ENCODE assay signal across 8 mouse cellular contexts in the genomic region with DNA sequence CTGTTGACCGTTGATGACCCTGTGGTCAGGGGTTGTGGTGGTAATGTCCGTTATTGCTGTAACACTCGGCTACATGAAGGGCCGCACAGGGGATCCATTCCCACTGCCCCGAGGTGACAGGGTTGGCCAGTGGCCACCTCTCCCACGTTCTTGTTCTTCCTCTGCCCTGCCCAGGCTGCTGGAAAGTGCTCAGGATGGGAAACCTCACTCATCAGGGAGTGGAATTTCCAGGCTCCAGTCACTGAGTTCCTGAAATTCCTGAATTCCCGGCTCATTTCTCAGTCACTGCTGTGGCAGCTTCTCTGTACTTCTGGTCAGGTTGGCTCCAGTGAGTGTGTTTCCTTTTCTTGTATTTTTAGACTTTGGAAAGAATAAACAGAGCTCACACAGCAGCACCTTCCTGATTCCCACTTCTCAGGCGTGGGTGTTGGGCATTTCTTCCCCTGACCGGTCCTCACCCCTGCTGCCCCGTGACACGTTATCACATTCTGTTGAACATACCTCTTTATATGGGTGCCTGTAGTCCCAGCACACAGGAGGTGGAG. TPM values are rescaled to one million over a fixed set of nuclear protein-coding genes. Genes with fewer than 3 reads are reported as not detected.
DNase-seq lines count a peak whose midpoint lies in the region; ATAC-seq and TF ChIP-seq lines count a peak whose summit lies in the region.

No protein-coding gene starts in this region.

- peaks cover 5% of the 10 kb centered on the region; the same call in 1 of the 2 replicates for H3K4me1 ChIP-seq in liver, postnatal 0 days (ENCODE audit: insufficient read depth)
- H3K4me1 ChIP-seq in heart, embryonic 10.5 days = peaks cover 44% of the 10 kb centered on the region
- peaks cover 11% of the 10 kb centered on the region for H3K4me1 ChIP-seq in forebrain, embryonic 14.5 days (ENCODE audit: control insufficient read depth, insufficient read depth, low read length)
- H3K4me1 ChIP-seq in forebrain, embryonic 12.5 days = peaks cover 31% of the 10 kb centered on the region

- no peaks in the 10 kb centered on the region for H3K27me3 ChIP-seq in liver, postnatal 0 days (ENCODE audit: insufficient read depth, low read length)
- peaks cover 4% of the 10 kb centered on the region; the same call in 1 of the 2 replicates for H3K27me3 ChIP-seq in heart, embryonic 10.5 days (ENCODE audit: insufficient read depth, poor library complexity, severe bottlenecking)
- no peaks in the 10 kb centered on the region; the same call in 1 of the 2 replicates for H3K27me3 ChIP-seq in forebrain, embryonic 14.5 days (replicated peaks; ENCODE audit: control insufficient read depth, insufficient read depth, low read length)
- peaks cover 6% of the 10 kb centered on the region; the same call in 1 of the 2 replicates for H3K27me3 ChIP-seq in forebrain, embryonic 12.5 days

- H3K4me2 ChIP-seq in liver, postnatal 0 days (ENCODE audit: low read depth, low read length) = peak overlapping the region; percentile 16; the same call in 1 of the 2 replicates
- no peak overlapping the region for H3K4me2 ChIP-seq in forebrain, embryonic 14.5 days (ENCODE audit: low read length)
- H3K4me2 ChIP-seq in forebrain, embryonic 12.5 days = no peak overlapping the region

- intact Hi-C loops in left cerebral cortex, postnatal 25 days (cut with DNase I) = no loop called here

- H3K27ac ChIP-seq in liver, postnatal 0 days (ENCODE audit: low read depth) = no peak overlapping the region
- peak overlapping the region; percentile 70 for H3K27ac ChIP-seq in heart, embryonic 10.5 days
- H3K27ac ChIP-seq in forebrain, embryonic 14.5 days (ENCODE audit: low read depth, low read length) = no peak overlapping the region
- H3K27ac ChIP-seq in forebrain, embryonic 12.5 days = no peak overlapping the region

- H3K4me3 ChIP-seq in liver, postnatal 0 days (ENCODE audit: low read depth, low read length) = no peak overlapping the region
- peak overlapping the region; percentile 24; the same call in 1 of the 2 replicates for H3K4me3 ChIP-seq in heart, embryonic 10.5 days
- H3K4me3 ChIP-seq in forebrain, embryonic 14.5 days (ENCODE audit: low read depth, low read length) = no peak overlapping the region
- H3K4me3 ChIP-seq in forebrain, embryonic 12.5 days (replicated peaks) = no peak overlapping the region

- WGBS in liver, postnatal 0 days (ENCODE audit: insufficient replicate concordance) = 36% methylated on average over 11 of the region's 11 CpGs
- 17% methylated on average over 11 of the region's 11 CpGs for WGBS in heart, embryonic 10.5 days
- 66% methylated on average over 11 of the region's 11 CpGs for WGBS in forebrain, embryonic 14.5 days
- 63% methylated on average over 11 of the region's 11 CpGs for WGBS in forebrain, embryonic 12.5 days

- H3K9me3 ChIP-seq in liver, postnatal 0 days (ENCODE audit: low read length) = no peaks in the 10 kb centered on the region
- no peaks in the 10 kb centered on the region for H3K9me3 ChIP-seq in heart, embryonic 10.5 days
- H3K9me3 ChIP-seq in forebrain, embryonic 14.5 days (replicated peaks; ENCODE audit: control insufficient read depth, low read length) = no peaks in the 10 kb centered on the region
- no peaks in the 10 kb centered on the region for H3K9me3 ChIP-seq in forebrain, embryonic 12.5 days

- DNase-seq in liver, postnatal 0 days = peak; percentile 24
- DNase-seq in liver = no peak
- peak; percentile 88 for DNase-seq in heart, embryonic 10.5 days (ENCODE audit: low spot score)
- peak; percentile 77 to 82 for DNase-seq in kidney, postnatal 36 days
- DNase-seq in yolk sac, embryonic 10.5 days (ENCODE audit: low spot score) = peak; percentile 58
- DNase-seq in left cerebral cortex, postnatal 25 days (ENCODE audit: low spot score in 2 of 2) = no peak
- no peak for DNase-seq in forebrain, embryonic 14.5 days (ENCODE audit: low spot score)

- no peak for TF ChIP-seq CTCF in liver, postnatal 0 days (IDR thresholded peaks at IDR 0.05; ENCODE audit: low read depth)

- no peaks in the 10 kb centered on the region for H3K36me3 ChIP-seq in liver, postnatal 0 days (replicated peaks; ENCODE audit: insufficient read depth, low read length)
- no peaks in the 10 kb centered on the region for H3K36me3 ChIP-seq in heart, embryonic 10.5 days
- H3K36me3 ChIP-seq in forebrain, embryonic 14.5 days (ENCODE audit: control insufficient read depth, insufficient read depth, low read length) = no peaks in the 10 kb centered on the region
- H3K36me3 ChIP-seq in forebrain, embryonic 12.5 days (replicated peaks) = no peaks in the 10 kb centered on the region

- TF ChIP-seq EP300 in liver, postnatal 0 days (IDR thresholded peaks at IDR 0.05; ENCODE audit: low read depth) = no peak

- H3K9ac ChIP-seq in liver, postnatal 0 days (replicated peaks) = no peak overlapping the region
- H3K9ac ChIP-seq in forebrain, embryonic 14.5 days (ENCODE audit: low read length) = no peak overlapping the region
- H3K9ac ChIP-seq in forebrain, embryonic 12.5 days = no peak overlapping the region

- peak; percentile 56 for ATAC-seq in liver, postnatal 0 days
- ATAC-seq in forebrain, embryonic 14.5 days = no peak
- no peak for ATAC-seq in forebrain, embryonic 12.5 days (ENCODE audit: low FRiP score)

RNA-seq across cellular contexts. Expression of gene Rnd1, which starts 15.0 kb away (rescaled TPM):
- 0.94 and 1.2 TPM in 2 replicates for polyA plus RNA-seq in liver, postnatal 0 days (2015; fragmentation: Nextera tagmentation; extraction: Ambion mirVana)
- polyA plus RNA-seq in heart, embryonic 10.5 days (2016; fragmentation: Nextera tagmentation; extraction: Ambion mirVana) = 1.7 and 2.8 TPM in 2 replicates
- total RNA-seq in left cerebral cortex, postnatal 25 days (2021) = 10 to 100 TPM; 31.8 to 36.8 TPM
- polyA plus RNA-seq in forebrain, embryonic 14.5 days (2014; fragmentation: Nextera tagmentation; extraction: Ambion mirVana) = 6.3 and 6.8 TPM in 2 replicates
- polyA plus RNA-seq in forebrain, embryonic 12.5 days (2016; fragmentation: Nextera tagmentation; extraction: Ambion mirVana) = 3.9 TPM in 2 replicates

RNA-seq across cellular contexts. Expression of gene Ccdc65, which starts 15.8 kb away (rescaled TPM):
- polyA plus RNA-seq in liver, postnatal 0 days (2015; fragmentation: Nextera tagmentation; extraction: Ambion mirVana) = not detected in 2 replicates
- 0.44 and 0.46 TPM in 2 replicates for polyA plus RNA-seq in heart, embryonic 10.5 days (2016; fragmentation: Nextera tagmentation; extraction: Ambion mirVana)
- 10 to 100 TPM in 1 of 2 experiments, 1 to 10 TPM in 1; 9.8 to 11.4 TPM for total RNA-seq in left cerebral cortex, postnatal 25 days (2021)
- 3.2 and 3.3 TPM in 2 replicates for polyA plus RNA-seq in forebrain, embryonic 14.5 days (2014; fragmentation: Nextera tagmentation; extraction: Ambion mirVana)
- polyA plus RNA-seq in forebrain, embryonic 12.5 days (2016; fragmentation: Nextera tagmentation; extraction: Ambion mirVana) = 1.5 and 1.7 TPM in 2 replicates

RNA-seq across cellular contexts. Expression of gene Ddx23, which starts 29.5 kb away (rescaled TPM):
- polyA plus RNA-seq in liver, postnatal 0 days (2015; fragmentation: Nextera tagmentation; extraction: Ambion mirVana) = 4.7 and 9.2 TPM in 2 replicates
- 15.6 and 17.5 TPM in 2 replicates for polyA plus RNA-seq in heart, embryonic 10.5 days (2016; fragmentation: Nextera tagmentation; extraction: Ambion mirVana)
- 10 to 100 TPM; 69.4 to 75.8 TPM for total RNA-seq in left cerebral cortex, postnatal 25 days (2021)
- polyA plus RNA-seq in forebrain, embryonic 14.5 days (2014; fragmentation: Nextera tagmentation; extraction: Ambion mirVana) = 18.2 and 24.3 TPM in 2 replicates
- polyA plus RNA-seq in forebrain, embryonic 12.5 days (2016; fragmentation: Nextera tagmentation; extraction: Ambion mirVana) = 23.9 and 24.1 TPM in 2 replicates

RNA-seq across cellular contexts. Expression of gene Fkbp11, which starts 35.8 kb away (rescaled TPM):
- polyA plus RNA-seq in liver, postnatal 0 days (2015; fragmentation: Nextera tagmentation; extraction: Ambion mirVana) = 58.5 and 62.4 TPM in 2 replicates
- polyA plus RNA-seq in heart, embryonic 10.5 days (2016; fragmentation: Nextera tagmentation; extraction: Ambion mirVana) = 20.5 and 40.8 TPM in 2 replicates
- total RNA-seq in left cerebral cortex, postnatal 25 days (2021) = 1 to 10 TPM; 1.4 to 2.3 TPM
- polyA plus RNA-seq in forebrain, embryonic 14.5 days (2014; fragmentation: Nextera tagmentation; extraction: Ambion mirVana) = 2.6 and 3.8 TPM in 2 replicates
- polyA plus RNA-seq in forebrain, embryonic 12.5 days (2016; fragmentation: Nextera tagmentation; extraction: Ambion mirVana) = 6.2 and 8.5 TPM in 2 replicates

Comparison
In these comparisons a context has a peak if more than half of its experiments do, and no peak if none do; other contexts are left out.
1. DNase-seq: peak in liver, postnatal 0 days (single experiment), heart, embryonic 10.5 days (single experiment), kidney, postnatal 36 days (2 of 2) and yolk sac, embryonic 10.5 days (single experiment); none in liver (single experiment), left cerebral cortex, postnatal 25 days (0 of 2) and forebrain, embryonic 14.5 days (single experiment).